Mouse (Mus musculus) cerebellum, postnatal 4 days (tissue): ENCODE data around the gene Olfr48.

Experiments
- DNase-seq, 2 experiments: peaks; one replicate each; pipeline ENCODE4 v3.0.0; 2022; ENCODE audit warnings: low spot score in 2 of 2, mixed read lengths in 1 of 2

The Olfr48 gene

DNA sequence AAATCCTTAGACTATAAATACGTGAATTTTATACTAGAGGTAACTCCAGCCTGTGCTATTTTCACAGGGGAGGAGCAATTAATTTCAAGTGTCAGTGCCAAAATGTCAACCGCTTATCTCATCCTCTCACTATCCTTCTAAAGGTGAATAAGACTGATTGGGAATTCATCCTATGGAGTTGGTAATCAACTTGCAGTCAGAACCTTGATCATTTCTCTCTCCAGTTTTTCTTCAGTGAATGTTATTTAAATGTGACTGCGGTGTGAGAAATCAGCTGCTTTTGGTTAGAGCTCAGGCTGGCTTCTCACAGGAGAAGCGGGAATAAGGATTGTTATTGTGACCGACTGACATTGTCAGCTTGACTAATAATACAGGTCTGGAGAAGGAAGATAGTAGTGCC is at the start of gene Olfr48:
Olfr48 (minus strand) TSS at position 101 of the 400 bp plus-strand sequence.
- DNase-seq = no peak

GRCm38 (mm10) chr2:89878137-89878536 is 30.1 kb upstream of the Olfr48 start, which contains the start of gene Olfr1257:
Olfr1257 (plus strand) TSS chr2:89878437.
- no peak for DNase-seq

- no peak for DNase-seq
These were observed 1.2 kb upstream of the Olfr48 start for GRCm38 (mm10) chr2:89849230-89849629.

GRCm38 (mm10) chr2:89841455-89841854 is 6.5 kb downstream of the Olfr48 start, which contains the start of gene Olfr1256:
Olfr1256 (minus strand) TSS chr2:89841555.
- no peak for DNase-seq

- DNase-seq = no peak
These were observed 27.8 kb downstream of the Olfr48 start for GRCm38 (mm10) chr2:89820216-89820615.

DNA sequence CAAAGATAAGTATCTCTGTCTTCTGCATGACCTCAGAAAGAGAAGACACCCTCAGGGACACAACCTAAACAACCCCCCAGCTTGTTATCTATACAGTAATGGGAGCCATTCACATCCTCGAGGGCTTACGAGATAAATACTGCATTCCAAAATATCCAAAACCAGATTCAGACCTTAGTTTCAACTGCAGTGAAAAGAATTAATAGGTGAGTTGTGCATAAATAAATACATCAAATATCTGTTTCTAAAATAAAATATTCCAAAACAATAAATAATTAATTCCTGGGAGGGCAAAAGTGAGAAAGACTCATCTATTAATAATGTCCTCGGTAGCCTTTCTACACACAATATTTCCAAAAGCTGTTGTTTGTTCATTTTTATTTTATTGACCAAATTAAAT is 36.3 kb downstream of the Olfr48 start, which contains the start of gene Olfr1255:
Olfr1255 (plus strand) TSS at position 301 of the 400 bp plus-strand sequence.
- no peak for DNase-seq

GRCm38 (mm10) chr2:89810751-89811150 is 37.3 kb downstream of the Olfr48 start:
- no peak for DNase-seq

GRCm38 (mm10) chr2:89799583-89799982 is 48.4 kb downstream of the Olfr48 start:
- no peak for DNase-seq

DNA sequence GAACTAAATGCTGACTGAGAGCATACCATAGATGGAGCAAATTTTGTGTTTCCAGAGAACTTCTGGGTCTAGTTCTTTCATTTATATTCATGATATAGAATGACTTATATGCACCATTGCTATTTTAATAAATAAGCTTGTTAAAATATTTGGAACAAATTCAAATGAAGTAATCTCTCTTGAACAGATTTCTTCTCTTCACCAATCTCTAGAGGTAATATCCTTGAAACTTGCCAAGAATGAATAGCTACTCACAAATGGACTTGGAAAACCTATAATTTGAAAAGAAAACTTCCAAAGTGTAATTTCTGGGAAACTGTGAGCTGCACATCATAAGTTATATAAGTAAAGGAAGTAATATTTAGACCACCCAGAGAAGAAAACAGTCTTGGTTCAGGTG is 54.5 kb downstream of the Olfr48 start, which contains the start of gene Olfr1254:
Olfr1254 (minus strand) TSS at position 101 of the 400 bp plus-strand sequence.
- DNase-seq = no peak
